Mouse (Mus musculus): Measurements from ENCODE around the gene Klrk1. TPM values are rescaled to one million over a fixed set of nuclear protein-coding genes. Genes with fewer than 3 reads are reported as not detected.
"Not testable (repeated sequence)": the region's sequence is repeated elsewhere in the genome, so short reads cannot be mapped to it uniquely, and the experiment has no call there.

Klrk1 gene
- 0.19 and 0.21 TPM in 2 replicates for polyA plus RNA-seq (2014; fragmentation: Nextera tagmentation; extraction: Ambion mirVana)

GRCm38 (mm10) chr6:129623735-129624134 lies at the start of gene Klrk1:
Gene Klrk1 (minus strand): TSS chr6:129623864.
- no peak for DNase-seq
- H3K27me3 ChIP-seq (ENCODE audit: control insufficient read depth, insufficient read depth, low read length), result no peaks in the 10 kb centered on the region
- WGBS, result 86% methylated on average over 4 of the region's 4 CpGs

GRCm38 (mm10) chr6:129661301-129661700 lies 37.6 kb upstream of the Klrk1 start:
- WGBS, result 80% methylated on average over 1 of the region's 3 CpGs
- not testable (repeated sequence) for H3K9me3 ChIP-seq (ENCODE audit: control insufficient read depth, low read length); ATAC-seq (ENCODE audit: low FRiP score, low TSS enrichment); H3K4me3 ChIP-seq (replicated peaks; ENCODE audit: low read depth, low read length); H3K27me3 ChIP-seq (ENCODE audit: control insufficient read depth, insufficient read depth, low read length); H3K4me2 ChIP-seq (ENCODE audit: low read length); H3K36me3 ChIP-seq (ENCODE audit: control insufficient read depth, insufficient read depth, low read length); H3K27ac ChIP-seq (replicated peaks; ENCODE audit: low read depth, low read length); H3K4me1 ChIP-seq (ENCODE audit: control insufficient read depth, insufficient read depth, low read length); DNase-seq; H3K9ac ChIP-seq (replicated peaks; ENCODE audit: low read length)

More at GRCm38 (mm10) chr6:129623735-129624134, at the start of gene Klrk1:
- H3K4me3 ChIP-seq (replicated peaks; ENCODE audit: low read depth, low read length), result no peak within 1 kb of the TSS
- H3K9ac ChIP-seq (replicated peaks; ENCODE audit: low read length), result no peak within 1 kb of the TSS
- H3K4me1 ChIP-seq (ENCODE audit: control insufficient read depth, insufficient read depth, low read length), result no peaks in the 10 kb centered on the region
- H3K36me3 ChIP-seq (ENCODE audit: control insufficient read depth, insufficient read depth, low read length), result no peaks in the 10 kb centered on the region
- no peak for ATAC-seq (ENCODE audit: low FRiP score, low TSS enrichment)
- no peak within 1 kb of the TSS for H3K4me2 ChIP-seq (ENCODE audit: low read length)
- H3K27ac ChIP-seq (replicated peaks; ENCODE audit: low read depth, low read length), result no peak within 1 kb of the TSS
- no peaks in the 10 kb centered on the region for H3K9me3 ChIP-seq (ENCODE audit: control insufficient read depth, low read length)

- ATAC-seq (ENCODE audit: low FRiP score, low TSS enrichment), result not testable (repeated sequence)
Measured at GRCm38 (mm10) chr6:129660589-129660988, 36.9 kb upstream of the Klrk1 start, which contains the start of gene Klrc2. Gene Klrc2 (minus strand): TSS chr6:129660689.

GRCm38 (mm10) chr6:129644054-129644453 lies 20.4 kb upstream of the Klrk1 start:
- not testable (repeated sequence) for H3K4me3 ChIP-seq (replicated peaks; ENCODE audit: low read depth, low read length); H3K9ac ChIP-seq (replicated peaks; ENCODE audit: low read length); H3K36me3 ChIP-seq (ENCODE audit: control insufficient read depth, insufficient read depth, low read length); DNase-seq; H3K4me1 ChIP-seq (ENCODE audit: control insufficient read depth, insufficient read depth, low read length); H3K9me3 ChIP-seq (ENCODE audit: control insufficient read depth, low read length); ATAC-seq (ENCODE audit: low FRiP score, low TSS enrichment); H3K27me3 ChIP-seq (ENCODE audit: control insufficient read depth, insufficient read depth, low read length); H3K27ac ChIP-seq (replicated peaks; ENCODE audit: low read depth, low read length); H3K4me2 ChIP-seq (ENCODE audit: low read length)
- WGBS, result 93% methylated on average over 2 of the region's 3 CpGs

More at GRCm38 (mm10) chr6:129660589-129660988, 36.9 kb upstream of the Klrk1 start, which contains the start of gene Klrc2:
- DNase-seq; H3K27me3 ChIP-seq (ENCODE audit: control insufficient read depth, insufficient read depth, low read length); H3K36me3 ChIP-seq (ENCODE audit: control insufficient read depth, insufficient read depth, low read length); H3K9me3 ChIP-seq (ENCODE audit: control insufficient read depth, low read length); H3K9ac ChIP-seq (replicated peaks; ENCODE audit: low read length); H3K27ac ChIP-seq (replicated peaks; ENCODE audit: low read depth, low read length); H3K4me3 ChIP-seq (replicated peaks; ENCODE audit: low read depth, low read length); H3K4me2 ChIP-seq (ENCODE audit: low read length); H3K4me1 ChIP-seq (ENCODE audit: control insufficient read depth, insufficient read depth, low read length): not testable (repeated sequence)
- WGBS, result 74% methylated on average over 4 of the region's 4 CpGs

GRCm38 (mm10) chr6:129643237-129643636 lies 19.6 kb upstream of the Klrk1 start, which contains the start of gene Klrc3:
Gene Klrc3 (minus strand): TSS chr6:129643337.
- not testable (repeated sequence) for H3K27me3 ChIP-seq (ENCODE audit: control insufficient read depth, insufficient read depth, low read length); H3K4me2 ChIP-seq (ENCODE audit: low read length); H3K4me1 ChIP-seq (ENCODE audit: control insufficient read depth, insufficient read depth, low read length); ATAC-seq (ENCODE audit: low FRiP score, low TSS enrichment); H3K36me3 ChIP-seq (ENCODE audit: control insufficient read depth, insufficient read depth, low read length); DNase-seq; H3K4me3 ChIP-seq (replicated peaks; ENCODE audit: low read depth, low read length); H3K9me3 ChIP-seq (ENCODE audit: control insufficient read depth, low read length); H3K27ac ChIP-seq (replicated peaks; ENCODE audit: low read depth, low read length); H3K9ac ChIP-seq (replicated peaks; ENCODE audit: low read length)
- 89% methylated on average over 3 of the region's 3 CpGs for WGBS

- 82% methylated on average over 2 of the region's 2 CpGs for WGBS
- H3K4me2 ChIP-seq (ENCODE audit: low read length); H3K9me3 ChIP-seq (ENCODE audit: control insufficient read depth, low read length); ATAC-seq (ENCODE audit: low FRiP score, low TSS enrichment); H3K27ac ChIP-seq (replicated peaks; ENCODE audit: low read depth, low read length); H3K27me3 ChIP-seq (ENCODE audit: control insufficient read depth, insufficient read depth, low read length); H3K9ac ChIP-seq (replicated peaks; ENCODE audit: low read length); H3K4me3 ChIP-seq (replicated peaks; ENCODE audit: low read depth, low read length); H3K36me3 ChIP-seq (ENCODE audit: control insufficient read depth, insufficient read depth, low read length); DNase-seq; H3K4me1 ChIP-seq (ENCODE audit: control insufficient read depth, insufficient read depth, low read length): not testable (repeated sequence)
Measured at GRCm38 (mm10) chr6:129631046-129631445, 7.4 kb upstream of the Klrk1 start.

GRCm38 (mm10) chr6:129608372-129608771 lies 15.3 kb downstream of the Klrk1 start:
- DNase-seq (no peak), ATAC-seq (ENCODE audit: low FRiP score, low TSS enrichment) (no peak)
- Histone ChIP-seq H3K9me3 (ENCODE audit: control insufficient read depth, low read length) (no peaks in the 10 kb centered on the region), H3K4me2 (ENCODE audit: low read length) (no peak overlapping the region), H3K27ac (replicated peaks; ENCODE audit: low read depth, low read length) (no peak overlapping the region), H3K36me3 (ENCODE audit: control insufficient read depth, insufficient read depth, low read length) (no peaks in the 10 kb centered on the region), H3K9ac (replicated peaks; ENCODE audit: low read length) (no peak overlapping the region), H3K27me3 (ENCODE audit: control insufficient read depth, insufficient read depth, low read length) (no peaks in the 10 kb centered on the region), H3K4me3 (replicated peaks; ENCODE audit: low read depth, low read length) (no peak overlapping the region), H3K4me1 (ENCODE audit: control insufficient read depth, insufficient read depth, low read length) (no peaks in the 10 kb centered on the region)

GRCm38 (mm10) chr6:129591508-129591907 lies 32.2 kb downstream of the Klrk1 start, which contains the start of gene Klrd1:
Gene Klrd1 (plus strand): TSS chr6:129591782.
- DNase-seq, result no peak
- 85% methylated on average over 3 of the region's 3 CpGs for WGBS
- H3K9ac ChIP-seq (replicated peaks; ENCODE audit: low read length), result no peak within 1 kb of the TSS
- no peak within 1 kb of the TSS for H3K27ac ChIP-seq (replicated peaks; ENCODE audit: low read depth, low read length)
- H3K27me3 ChIP-seq (ENCODE audit: control insufficient read depth, insufficient read depth, low read length), result no peaks in the 10 kb centered on the region
- H3K9me3 ChIP-seq (ENCODE audit: control insufficient read depth, low read length), result no peaks in the 10 kb centered on the region
- H3K4me3 ChIP-seq (replicated peaks; ENCODE audit: low read depth, low read length), result no peak within 1 kb of the TSS
- H3K4me2 ChIP-seq (ENCODE audit: low read length), result no peak within 1 kb of the TSS
- ATAC-seq (ENCODE audit: low FRiP score, low TSS enrichment), result no peak
- H3K36me3 ChIP-seq (ENCODE audit: control insufficient read depth, insufficient read depth, low read length), result no peaks in the 10 kb centered on the region
- H3K4me1 ChIP-seq (ENCODE audit: control insufficient read depth, insufficient read depth, low read length), result no peaks in the 10 kb centered on the region

GRCm38 (mm10) chr6:129583014-129583413 lies 40.6 kb downstream of the Klrk1 start:
- ATAC-seq (ENCODE audit: low FRiP score, low TSS enrichment), result no peak
- WGBS, result 75% methylated on average over 3 of the region's 3 CpGs
- H3K27me3 ChIP-seq (ENCODE audit: control insufficient read depth, insufficient read depth, low read length), result no peaks in the 10 kb centered on the region
- no peak for DNase-seq
- H3K4me1 ChIP-seq (ENCODE audit: control insufficient read depth, insufficient read depth, low read length), result no peaks in the 10 kb centered on the region
- no peaks in the 10 kb centered on the region for H3K36me3 ChIP-seq (ENCODE audit: control insufficient read depth, insufficient read depth, low read length)
- H3K9ac ChIP-seq (replicated peaks; ENCODE audit: low read length), result no peak overlapping the region
- no peak overlapping the region for H3K4me2 ChIP-seq (ENCODE audit: low read length)
- no peak overlapping the region for H3K27ac ChIP-seq (replicated peaks; ENCODE audit: low read depth, low read length)
- H3K4me3 ChIP-seq (replicated peaks; ENCODE audit: low read depth, low read length), result no peak overlapping the region
- H3K9me3 ChIP-seq (ENCODE audit: control insufficient read depth, low read length), result no peaks in the 10 kb centered on the region

All from midbrain, embryonic 14.5 days (tissue).